Mouse (Mus musculus): ENCODE data around the gene Vps8.
"Not testable (repeated sequence)": the region's sequence is repeated elsewhere in the genome, so short reads cannot be mapped to it uniquely, and the experiment has no call there.

Gene Vps8

DNA sequence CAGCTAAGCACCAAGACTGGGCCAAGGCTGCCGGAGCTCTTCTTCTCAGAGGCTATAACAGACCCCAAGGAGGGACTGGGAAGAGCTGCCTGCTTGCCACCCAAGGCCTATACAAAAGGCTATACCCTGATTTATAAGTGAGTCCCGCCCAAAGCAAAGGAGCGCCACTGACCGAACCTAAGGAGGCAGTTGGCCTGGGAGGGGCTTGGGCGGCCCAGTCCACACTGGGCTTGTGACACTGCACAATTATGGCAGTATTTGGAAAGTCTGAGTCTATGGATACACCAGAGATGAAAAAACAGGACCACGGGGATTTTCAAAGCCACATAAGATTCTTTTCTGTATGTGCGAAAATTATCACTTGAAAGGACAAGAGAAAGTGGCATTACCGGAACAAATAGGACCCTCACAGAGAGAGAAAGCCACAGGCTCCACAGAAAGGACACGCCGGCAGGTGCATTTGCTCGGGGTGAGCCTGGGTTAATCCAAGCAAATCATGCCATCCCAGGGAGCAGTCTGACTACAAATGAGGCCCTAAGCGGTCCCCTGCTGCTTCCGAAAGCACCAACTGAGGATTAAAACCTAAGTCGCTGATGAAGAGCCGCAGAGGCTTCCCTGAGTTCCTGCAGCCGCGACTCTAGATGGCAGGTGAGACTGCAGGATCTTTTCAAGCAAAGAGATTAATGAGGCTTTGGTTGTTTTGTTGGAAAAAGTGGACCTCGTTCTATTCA lies 241.9 kb downstream of the Vps8 start:
- no peak for DNase-seq (ENCODE audit: low read depth, low spot score)

DNA sequence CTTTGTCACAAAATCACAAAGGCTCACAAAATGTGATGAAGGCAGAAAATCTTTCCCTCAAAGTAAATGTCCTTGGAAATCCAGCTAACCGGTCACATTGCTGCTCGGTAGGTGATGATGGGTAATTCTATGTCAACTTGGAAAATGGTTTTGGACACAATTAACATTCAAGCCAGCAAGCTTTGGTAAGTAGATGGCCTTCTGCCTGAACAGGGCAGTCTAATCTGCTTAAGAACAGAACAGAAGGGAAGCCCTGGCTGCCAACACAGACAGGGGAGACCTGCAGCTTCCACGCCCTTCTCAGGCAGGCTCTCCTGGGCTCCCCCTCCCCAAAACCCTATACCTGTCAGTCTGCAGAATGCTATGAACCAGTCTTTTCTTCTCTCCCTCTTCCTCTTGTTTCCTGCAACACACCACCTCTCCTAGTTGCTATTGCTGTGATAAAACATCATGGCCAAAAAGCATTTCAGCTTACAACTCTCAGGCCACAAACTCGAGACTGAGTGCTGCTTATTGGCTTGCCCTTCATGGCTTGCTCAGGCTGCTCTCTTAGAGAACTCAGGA lies 242.6 kb downstream of the Vps8 start:
- DNase-seq (ENCODE audit: low read depth, low spot score), result no peak

DNA sequence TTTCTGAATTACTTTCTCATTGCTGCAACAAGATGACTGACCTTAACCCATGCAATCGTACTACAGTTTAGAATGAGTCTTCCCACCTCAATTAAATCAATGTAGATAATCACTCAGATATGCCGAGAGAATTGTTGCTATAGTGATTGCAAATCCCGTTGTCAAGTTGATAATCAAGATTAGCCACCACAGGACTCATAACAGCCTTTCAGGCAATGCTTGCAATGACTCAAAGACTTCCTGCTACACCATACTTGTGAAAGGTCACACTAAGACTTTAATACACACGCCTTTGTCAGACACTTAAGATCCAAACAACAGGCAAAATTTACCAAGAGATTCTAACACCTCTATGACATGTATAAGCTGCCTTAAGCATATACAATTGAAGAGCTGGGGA lies 249.0 kb downstream of the Vps8 start:
- DNase-seq (ENCODE audit: low read depth, low spot score), result no peak

DNA sequence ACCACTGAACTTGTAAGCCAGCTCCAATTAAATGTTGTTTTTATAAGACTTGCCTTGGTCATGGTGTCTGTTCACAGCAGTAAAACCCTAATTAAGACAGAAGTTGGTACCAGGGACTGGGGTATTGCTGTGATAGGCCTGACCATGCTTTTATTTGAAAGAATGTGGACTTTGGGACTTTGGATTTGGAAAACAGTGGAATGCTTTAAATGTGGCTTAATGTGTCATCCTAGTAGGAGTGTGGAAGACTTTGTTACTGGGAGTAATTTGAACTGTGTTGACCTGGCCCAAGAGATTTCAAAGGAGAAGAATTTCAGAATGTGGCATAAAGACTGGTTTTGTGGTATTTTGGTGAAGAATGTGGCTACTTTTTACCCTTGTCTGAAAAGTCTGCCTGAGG lies 250.1 kb downstream of the Vps8 start:
- DNase-seq (ENCODE audit: low read depth, low spot score), result not testable (repeated sequence)

DNA sequence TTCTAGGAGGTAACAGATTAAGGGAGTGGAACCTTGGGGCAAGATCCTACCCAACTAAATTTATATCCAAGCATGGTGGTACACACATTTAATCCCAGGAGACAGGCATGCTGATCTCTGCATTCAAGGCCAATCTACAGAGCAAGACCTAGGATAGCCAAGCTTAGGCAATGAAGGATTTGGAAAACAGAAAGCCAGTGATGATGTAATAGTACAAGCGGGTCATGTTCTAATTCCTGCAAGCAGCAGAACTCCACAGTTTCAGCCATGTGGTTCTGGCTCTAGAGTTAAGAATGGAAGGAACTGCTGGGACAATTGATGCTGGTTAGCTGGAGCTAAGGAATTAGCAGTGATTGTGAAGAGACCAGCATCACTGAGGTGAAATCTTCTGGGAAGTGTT lies 250.7 kb downstream of the Vps8 start:
- DNase-seq (ENCODE audit: low read depth, low spot score), result not testable (repeated sequence)

DNA sequence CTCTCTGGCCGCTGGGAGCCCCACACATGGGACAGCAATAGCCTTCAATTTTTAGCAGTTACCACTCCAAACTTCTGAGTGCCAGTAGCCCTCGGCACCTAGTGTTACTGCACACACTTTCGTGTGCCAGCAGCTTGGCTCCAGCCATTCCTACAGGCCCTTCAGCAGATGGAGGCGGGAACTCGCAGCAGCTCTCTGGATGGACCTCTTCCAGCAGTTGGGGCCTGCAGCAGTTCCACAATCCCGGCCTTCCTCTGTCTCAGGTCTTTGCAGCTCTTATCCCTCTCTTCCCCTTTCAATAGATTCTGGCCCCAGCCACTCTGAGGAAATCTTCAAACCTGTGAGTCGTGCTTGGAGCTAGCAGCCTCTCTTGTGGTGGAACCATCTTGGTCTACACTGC lies 253.9 kb downstream of the Vps8 start:
- no peak for DNase-seq (ENCODE audit: low read depth, low spot score)

DNA sequence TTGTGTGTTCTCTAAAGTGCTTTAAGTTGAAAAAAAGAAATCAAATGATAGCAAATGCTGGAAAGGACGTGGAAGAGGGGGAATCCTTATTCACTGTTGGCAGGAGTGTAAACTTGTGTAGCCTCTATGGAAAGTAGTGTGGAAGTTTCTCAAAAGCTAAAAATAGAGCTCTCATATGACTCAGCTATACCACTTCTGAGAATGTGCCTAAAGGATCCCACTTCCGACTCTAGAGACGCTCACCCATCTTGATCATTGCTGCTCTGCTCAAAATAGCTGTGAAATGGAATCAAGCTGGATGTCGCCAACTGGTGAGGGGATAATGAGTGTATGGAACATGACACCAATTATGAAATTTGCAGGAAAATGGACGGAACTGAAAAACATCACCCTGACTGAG lies 264.5 kb downstream of the Vps8 start:
- DNase-seq (ENCODE audit: low read depth, low spot score), result peak; percentile 38

DNA sequence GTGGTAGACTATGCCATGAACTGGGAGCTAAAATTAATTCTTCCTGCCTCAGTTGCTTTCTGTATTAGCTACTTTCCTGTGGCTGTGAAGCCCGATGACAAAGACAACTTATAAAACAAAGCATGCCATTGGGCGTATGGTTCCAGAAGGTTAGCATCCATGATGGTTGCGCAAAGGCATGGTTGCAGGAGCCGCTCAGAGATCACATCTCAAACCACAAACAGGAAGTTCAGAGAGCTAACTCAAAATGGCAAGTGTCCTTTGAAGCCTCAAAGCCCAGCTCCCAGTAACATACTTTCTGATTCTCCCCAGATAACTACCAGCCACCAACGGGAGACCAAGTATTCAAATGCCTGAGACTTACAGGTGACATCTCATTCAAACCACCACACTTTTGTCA lies 266.2 kb downstream of the Vps8 start:
- no peak for DNase-seq (ENCODE audit: low read depth, low spot score)

DNA sequence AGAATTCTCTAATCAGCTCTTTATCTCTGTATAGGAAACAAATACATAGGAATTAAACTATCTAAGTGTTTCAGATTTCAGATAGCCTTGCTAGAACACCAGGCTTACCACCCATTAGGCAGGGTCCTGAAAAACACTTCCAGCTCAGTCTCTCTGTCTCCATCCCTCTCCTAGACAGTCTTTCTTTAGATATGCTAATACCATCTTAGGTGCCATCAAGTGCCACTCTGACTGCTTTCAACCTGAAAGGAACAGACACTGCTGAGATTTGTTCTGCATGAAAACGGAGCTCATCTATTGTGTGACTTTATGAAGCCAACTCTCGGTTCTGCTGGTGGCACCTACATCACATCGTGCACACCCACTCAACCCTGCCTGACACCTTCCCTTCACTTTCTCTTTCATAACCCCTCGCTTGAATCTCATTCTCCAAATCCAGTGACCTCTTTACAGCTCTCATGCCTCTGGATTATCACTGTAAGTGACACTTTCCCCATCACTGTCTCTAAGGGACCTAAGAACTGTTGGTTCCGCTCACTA lies 267.4 kb downstream of the Vps8 start:
- peak; percentile 29 for DNase-seq (ENCODE audit: low read depth, low spot score)

DNA sequence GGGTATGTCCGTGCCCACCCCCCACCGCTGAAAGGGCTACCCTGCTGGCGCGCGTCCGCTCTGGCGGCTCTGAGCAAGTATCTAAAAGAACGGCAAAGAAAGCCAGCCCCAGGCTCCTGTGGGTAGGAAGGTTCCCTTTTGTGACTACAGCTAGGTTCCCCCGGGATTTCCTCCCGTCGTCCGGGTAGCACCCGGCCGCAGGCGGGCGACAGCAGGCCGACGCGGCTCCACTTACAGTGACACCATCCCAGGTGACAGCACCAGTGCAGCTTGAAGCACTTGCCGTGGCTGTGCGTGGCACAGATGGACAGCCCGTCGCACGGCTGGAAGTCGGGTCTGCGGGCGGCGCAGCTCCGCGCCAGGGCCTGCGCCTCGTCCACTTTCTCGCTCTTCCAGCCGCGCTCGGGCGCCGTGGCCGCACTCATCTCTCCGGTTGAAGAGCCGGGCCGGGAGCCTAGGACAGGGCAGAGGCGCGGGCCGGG lies 271.1 kb downstream of the Vps8 start:
- peak; percentile 33 for DNase-seq (ENCODE audit: low read depth, low spot score)
